Mouse (Mus musculus) cerebellum, adult 2 months (tissue): ENCODE results near the gene Shld2. TPM values are rescaled to one million over a fixed set of nuclear protein-coding genes. Genes with fewer than 3 reads are reported as not detected.

Experiments
- DNase-seq, 2 experiments: peaks; one replicate each; pipeline ENCODE4 v3.0.0; 2021
- H3K27ac ChIP-seq: fragments of 200-500 bp; 2 replicates; pipeline ENCODE4 v1.5.1; 2012; ENCODE audit warnings: low read length, control low read depth, inconsistent platforms; ENCODE audit not compliant: insufficient read depth
- H3K27me3 ChIP-seq: fragments of 200-500 bp; 2 replicates; pipeline ENCODE4 v1.6.1; 2012; ENCODE audit warnings: inconsistent platforms, mild to moderate bottlenecking, low read length, moderate library complexity; ENCODE audit not compliant: control insufficient read depth, insufficient read depth
- H3K4me1 ChIP-seq: fragments of 200-500 bp; 2 replicates; pipeline ENCODE4 v1.6.1; 2011; ENCODE audit warnings: low read length; ENCODE audit not compliant: control insufficient read depth, insufficient read depth
- H3K4me3 ChIP-seq: fragments of 200-500 bp; replicated peaks from 2 replicates; pipeline ENCODE3; 2011; ENCODE audit warnings: mild to moderate bottlenecking, low read depth, low read length, control low read depth; ENCODE audit not compliant: insufficient read depth
- CTCF ChIP-seq: fragments of 200-500 bp; IDR thresholded peaks from 2 replicates; pipeline ENCODE4 v1.5.1; 2011; ENCODE audit warnings: low read depth, mild to moderate bottlenecking, control low read depth, low read length, moderate library complexity, borderline replicate concordance; ENCODE audit not compliant: insufficient read depth
- POLR2A ChIP-seq: fragments of 200-500 bp; IDR thresholded peaks from 2 replicates; pipeline ENCODE4 v1.6.1; 2011; ENCODE audit warnings: low read length, control low read depth, borderline replicate concordance; ENCODE audit not compliant: insufficient read depth
- WGBS: fragments of 180-500 bp; shearing (Covaris S2); methylation state at CpG from one replicate; pipeline ENCODE4 v1.1.7; 2018; 5-methylcytosine and 5-hydroxymethylcytosine counted together
- polyA plus RNA-seq: library from polyadenylated mRNA; depleted of rRNA; stranded (reverse); fragments of >200 nt; gene quantifications from 2 replicates; pipeline ENCODE4 v1.2.3, GENCODE M21; 2012; rRNA removed

The Shld2 gene
- polyA plus RNA-seq, 1 experiment, result 4.5 TPM

DNA sequence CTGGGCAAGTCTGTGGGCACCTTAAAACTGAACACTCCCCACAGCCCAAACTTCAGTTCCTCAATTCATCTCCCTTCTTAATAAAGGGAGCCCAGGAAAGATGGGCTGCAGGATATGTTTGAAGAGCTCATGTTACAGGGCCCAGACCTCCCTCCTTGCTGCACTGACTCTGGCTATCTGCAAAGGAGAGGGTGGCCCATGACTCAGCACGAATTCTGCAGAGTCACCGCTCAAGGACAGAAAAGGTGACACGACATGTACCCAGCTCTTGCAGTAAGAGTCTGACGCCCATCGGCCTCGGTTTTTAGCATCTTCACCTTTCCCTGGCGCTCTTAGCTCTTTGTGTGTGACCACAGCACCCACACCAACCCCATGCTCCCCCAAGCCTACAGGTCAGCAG lies 119.9 kb downstream of the Shld2 start:
- DNase-seq, result no peak
- Histone ChIP-seq H3K4me1 (no peaks in the 10 kb centered on the region), H3K27me3 (no peaks in the 10 kb centered on the region), H3K27ac (no peak overlapping the region), H3K4me3 (no peak overlapping the region)
- TF ChIP-seq POLR2A (no peak), CTCF (no peak)
- 89% methylated on average over 7 of the region's 7 CpGs for WGBS

DNA sequence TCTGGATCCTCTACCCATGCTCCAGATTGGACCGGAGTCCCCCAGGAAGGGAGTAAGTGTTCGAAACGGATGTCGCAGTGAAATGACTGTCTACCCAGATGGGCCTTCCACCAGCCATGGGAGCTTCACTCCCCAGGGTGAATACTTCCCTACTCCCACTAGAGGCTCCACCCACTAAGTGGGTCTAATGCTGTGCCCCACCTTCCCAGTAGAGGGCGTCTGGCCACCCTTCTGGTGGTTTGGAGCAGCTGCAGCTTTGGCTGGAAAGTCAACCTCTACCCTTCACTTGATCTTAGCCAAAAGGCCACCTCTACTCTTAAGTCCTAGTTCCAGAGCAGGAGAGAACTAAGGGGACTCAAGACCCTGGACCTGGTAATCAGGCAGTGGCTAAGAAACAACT lies 121.7 kb downstream of the Shld2 start:
- WGBS, result 49% methylated on average over 5 of the region's 5 CpGs
- Histone ChIP-seq H3K27me3 (no peaks in the 10 kb centered on the region), H3K4me3 (no peak overlapping the region), H3K27ac (no peak overlapping the region), H3K4me1 (no peaks in the 10 kb centered on the region)
- DNase-seq, result peak; percentile 17 to 29
- TF ChIP-seq POLR2A (no peak), CTCF (peak; percentile 50)

Other genes starting within 250 kb of the Shld2 start
- 0.18 and 0.49 TPM in 2 replicates for gene Anxa8, start 224.5 kb downstream of the Shld2 start, polyA plus RNA-seq
- not detected in 2 replicates for gene A630023A22Rik, start 207.7 kb downstream of the Shld2 start, polyA plus RNA-seq
- gene Npy4r, start 158.0 kb downstream of the Shld2 start, polyA plus RNA-seq, result 0.05 and 0.18 TPM in 2 replicates
- 1.5 and 1.6 TPM in 2 replicates for gene Gprin2, start 108.8 kb downstream of the Shld2 start, polyA plus RNA-seq
- 0.56 and 0.92 TPM in 2 replicates for gene Syt15, start 90.9 kb downstream of the Shld2 start, polyA plus RNA-seq
- 192 and 196 TPM in 2 replicates for gene Glud1, start 234 bp upstream of the Shld2 start, polyA plus RNA-seq
- gene Fam25c, start 44.9 kb upstream of the Shld2 start, polyA plus RNA-seq, result not detected in 2 replicates
- gene Sncg, start 64.3 kb upstream of the Shld2 start, polyA plus RNA-seq, result 132 and 163 TPM in 2 replicates
- 2.4 and 3.6 TPM in 2 replicates for gene Mmrn2, start 65.0 kb upstream of the Shld2 start, polyA plus RNA-seq
- 23.3 and 24.3 TPM in 2 replicates for gene Bmpr1a, start 192.8 kb upstream of the Shld2 start, polyA plus RNA-seq
- gene 9230112D13Rik, start 212.3 kb upstream of the Shld2 start, polyA plus RNA-seq, result not detected in 2 replicates